Mouse (Mus musculus) midbrain, embryonic 10.5 days (tissue): ENCODE data around the gene Adamts17. TPM values are rescaled to one million over a fixed set of nuclear protein-coding genes. Genes with fewer than 3 reads are reported as not detected.

Experiments
- DNase-seq: peaks from one replicate; pipeline ENCODE4 v3.0.0-alpha.2; 2017; ENCODE audit warnings: low spot score
- H3K27ac ChIP-seq: fragments of 300-500 bp; sonication (generic); replicated peaks from 2 replicates; pipeline ENCODE4 v1.5.1; 2016; ENCODE audit warnings: mild to moderate bottlenecking
- H3K27me3 ChIP-seq: fragments of 300-500 bp; sonication (generic); 2 replicates; pipeline ENCODE4 v1.6.1; 2016; ENCODE audit warnings: low read depth, mild to moderate bottlenecking; ENCODE audit not compliant: poor library complexity, severe bottlenecking
- H3K36me3 ChIP-seq: fragments of 300-500 bp; sonication (generic); 2 replicates; pipeline ENCODE4 v1.6.1; 2016; ENCODE audit warnings: mild to moderate bottlenecking, moderate library complexity
- H3K4me1 ChIP-seq: fragments of 300-500 bp; sonication (generic); 2 replicates; pipeline ENCODE4 v1.6.1; 2016
- H3K4me3 ChIP-seq: fragments of 300-500 bp; sonication (generic); 2 replicates; pipeline ENCODE4 v1.5.1; 2016; ENCODE audit warnings: mild to moderate bottlenecking, moderate library complexity
- H3K9me3 ChIP-seq: fragments of 300-500 bp; sonication (generic); replicated peaks from 2 replicates; pipeline ENCODE4 v1.6.1; 2016; ENCODE audit warnings: mild to moderate bottlenecking
- WGBS: fragments of 180-500 bp; shearing (Covaris S2); methylation state at CpG from one replicate; pipeline ENCODE4 v1.1.7; 2016; 5-methylcytosine and 5-hydroxymethylcytosine counted together
- polyA plus RNA-seq: library from polyadenylated mRNA; unstranded; fragments of >200 nt; fragmentation: Nextera tagmentation; extraction: Ambion mirVana; gene quantifications from 2 replicates; pipeline ENCODE4 v1.2.1, GENCODE M21; 2016

Gene Adamts17
- polyA plus RNA-seq, 1 experiment from 2014 or later = 0.75 TPM

DNA sequence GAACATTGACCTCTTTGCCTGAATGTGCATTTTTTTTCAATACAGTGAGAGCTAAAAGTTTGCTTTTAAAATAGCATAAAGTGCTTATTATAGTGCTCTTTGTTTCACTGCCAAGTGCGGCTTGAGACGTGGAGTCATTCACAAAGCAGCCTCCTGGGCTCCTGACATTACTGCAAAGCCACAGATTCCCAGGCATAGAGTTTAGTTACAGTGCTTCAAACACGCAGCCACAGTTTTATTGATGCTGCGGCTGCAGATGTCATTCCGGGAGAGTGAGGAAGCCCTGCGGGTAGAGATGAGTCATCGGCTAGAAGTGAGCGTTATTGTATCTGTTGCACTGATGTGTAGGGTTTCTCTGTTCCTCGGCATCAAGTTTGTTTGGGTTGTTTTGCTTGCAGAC, 26.8 kb upstream of the Adamts17 start:
- no peaks in the 10 kb centered on the region for H3K27me3 ChIP-seq
- no peaks in the 10 kb centered on the region for H3K9me3 ChIP-seq
- no peaks in the 10 kb centered on the region for H3K36me3 ChIP-seq
- 89% methylated on average over 9 of the region's 9 CpGs for WGBS
- no peak overlapping the region for H3K4me3 ChIP-seq
- no peak for DNase-seq
- H3K4me1 ChIP-seq = no peaks in the 10 kb centered on the region
- no peak overlapping the region for H3K27ac ChIP-seq

DNA sequence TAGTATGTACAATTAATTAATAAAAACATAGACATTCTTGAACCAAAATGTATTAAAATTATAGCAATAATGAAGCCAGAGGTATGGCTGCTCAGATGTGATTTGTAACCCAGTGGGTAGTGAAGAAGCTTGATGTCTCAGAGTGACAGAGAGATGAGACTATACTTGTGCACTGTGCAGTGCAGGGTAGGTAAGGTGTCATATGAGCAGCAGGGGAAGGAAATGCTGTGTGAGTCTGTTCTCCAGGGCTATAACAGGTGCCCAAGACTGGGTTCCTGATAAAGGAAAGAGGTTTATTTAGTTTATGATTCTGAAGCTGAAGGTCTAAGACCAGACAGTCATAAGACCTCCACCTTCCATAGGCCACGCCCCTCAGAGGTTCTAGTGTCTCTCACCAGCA, 26.4 kb upstream of the Adamts17 start:
- 70% methylated on average over 1 of the region's 1 CpGs for WGBS
- Histone ChIP-seq H3K4me3 (no peak overlapping the region), H3K27me3 (no peaks in the 10 kb centered on the region), H3K36me3 (no peaks in the 10 kb centered on the region), H3K27ac (no peak overlapping the region), H3K9me3 (no peaks in the 10 kb centered on the region), H3K4me1 (no peaks in the 10 kb centered on the region)
- DNase-seq = no peak

DNA sequence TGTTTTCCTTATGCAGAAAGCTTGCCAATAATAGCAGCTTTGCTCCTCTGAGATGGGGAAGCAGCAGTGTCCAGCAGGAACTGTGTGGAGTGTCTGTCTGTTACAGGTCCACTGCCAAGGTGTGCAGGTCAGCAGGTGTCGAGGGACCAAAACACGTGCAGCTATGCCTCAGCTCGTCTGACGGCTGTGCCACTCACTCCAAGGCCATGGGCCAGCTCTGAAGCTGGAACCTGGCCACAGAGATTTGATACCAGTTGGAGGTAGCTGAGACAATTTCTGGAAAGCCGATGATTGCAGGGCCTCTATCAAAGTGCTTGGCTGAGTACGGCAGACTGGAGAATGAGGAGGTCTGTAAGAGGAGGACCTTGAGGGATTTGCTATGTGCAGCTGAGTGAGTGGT, 24.0 kb upstream of the Adamts17 start:
- no peak overlapping the region for H3K27ac ChIP-seq
- no peak overlapping the region for H3K4me3 ChIP-seq
- no peaks in the 10 kb centered on the region for H3K4me1 ChIP-seq
- H3K36me3 ChIP-seq = no peaks in the 10 kb centered on the region
- 90% methylated on average over 6 of the region's 6 CpGs for WGBS
- no peaks in the 10 kb centered on the region for H3K27me3 ChIP-seq
- DNase-seq = no peak
- no peaks in the 10 kb centered on the region for H3K9me3 ChIP-seq

DNA sequence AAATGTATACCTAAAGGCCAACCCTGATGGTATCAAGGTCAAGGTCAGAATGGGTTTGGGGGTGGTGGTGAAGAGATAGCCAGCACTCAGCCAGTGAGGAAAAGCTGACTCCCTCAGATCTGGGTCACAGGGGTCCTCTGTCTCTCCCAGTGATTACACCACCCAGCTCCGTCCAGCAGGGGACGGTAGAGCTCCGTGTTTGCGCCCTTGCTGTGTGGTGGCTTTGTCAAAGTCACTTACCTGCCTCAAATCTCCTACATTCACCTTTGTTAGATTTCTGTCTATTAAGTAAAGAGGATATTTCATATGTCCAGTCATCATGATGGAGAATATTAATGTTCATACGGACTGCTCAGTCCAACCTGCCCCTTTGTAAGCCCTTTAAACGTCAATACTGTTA, 19.5 kb upstream of the Adamts17 start:
- 27% methylated on average over 6 of the region's 6 CpGs for WGBS

DNA sequence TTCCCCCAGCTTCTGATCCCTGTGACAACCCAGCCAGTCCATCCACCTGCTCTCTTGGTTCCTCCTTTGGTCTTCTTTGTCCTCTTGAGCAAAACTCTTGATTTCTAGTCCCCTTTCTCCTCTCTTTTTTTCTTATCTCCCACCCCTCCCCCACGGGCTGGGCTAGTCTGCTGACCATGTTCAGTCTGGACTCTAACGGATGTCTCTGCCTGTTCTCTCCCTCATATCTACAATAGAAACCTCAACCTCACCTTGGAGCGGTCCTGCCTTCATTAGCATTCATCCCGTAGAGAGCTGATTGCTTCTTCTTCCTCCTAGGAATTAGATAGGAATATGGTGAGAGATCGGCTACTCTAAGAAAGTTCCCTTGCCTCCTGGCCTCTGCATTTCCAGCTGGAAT, 8.7 kb upstream of the Adamts17 start:
- no peaks in the 10 kb centered on the region for H3K4me1 ChIP-seq
- no peak overlapping the region for H3K4me3 ChIP-seq
- no peaks in the 10 kb centered on the region; the same call in 1 of the 2 replicates for H3K27me3 ChIP-seq
- H3K36me3 ChIP-seq = no peaks in the 10 kb centered on the region
- H3K27ac ChIP-seq = no peak overlapping the region
- WGBS = 83% methylated on average over 5 of the region's 5 CpGs
- no peaks in the 10 kb centered on the region for H3K9me3 ChIP-seq
- DNase-seq = no peak

More for the DNA sequence above, 19.5 kb upstream of the Adamts17 start:
- Histone ChIP-seq H3K36me3 (no peaks in the 10 kb centered on the region), H3K27ac (no peak overlapping the region), H3K4me3 (no peak overlapping the region), H3K4me1 (no peaks in the 10 kb centered on the region), H3K27me3 (no peaks in the 10 kb centered on the region), H3K9me3 (no peaks in the 10 kb centered on the region)
- peak; percentile 36 for DNase-seq

DNA sequence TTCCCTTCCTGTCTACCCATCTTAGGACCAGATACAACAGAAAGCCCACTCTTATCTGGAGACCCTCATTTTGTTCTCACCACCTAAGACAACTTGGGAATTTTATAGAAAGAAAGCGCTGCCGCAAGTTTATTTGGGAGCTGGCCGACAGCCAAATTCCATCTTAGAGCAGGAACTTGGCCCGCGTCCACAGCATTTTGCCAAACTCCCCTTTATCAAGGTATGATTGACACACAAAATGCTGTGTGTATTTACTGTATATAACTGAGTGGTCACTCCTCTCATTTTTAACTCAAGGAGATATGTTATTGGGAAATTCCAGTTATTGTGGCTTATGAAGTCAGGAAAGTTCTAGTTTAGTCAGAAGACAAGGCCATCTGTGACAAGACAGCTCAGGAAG, 8.2 kb upstream of the Adamts17 start:
- no peaks in the 10 kb centered on the region for H3K4me1 ChIP-seq
- no peak for DNase-seq
- H3K4me3 ChIP-seq = no peak overlapping the region
- no peaks in the 10 kb centered on the region for H3K9me3 ChIP-seq
- no peaks in the 10 kb centered on the region; the same call in 1 of the 2 replicates for H3K27me3 ChIP-seq
- WGBS = 95% methylated on average over 5 of the region's 5 CpGs
- H3K27ac ChIP-seq = no peak overlapping the region
- no peaks in the 10 kb centered on the region for H3K36me3 ChIP-seq

DNA sequence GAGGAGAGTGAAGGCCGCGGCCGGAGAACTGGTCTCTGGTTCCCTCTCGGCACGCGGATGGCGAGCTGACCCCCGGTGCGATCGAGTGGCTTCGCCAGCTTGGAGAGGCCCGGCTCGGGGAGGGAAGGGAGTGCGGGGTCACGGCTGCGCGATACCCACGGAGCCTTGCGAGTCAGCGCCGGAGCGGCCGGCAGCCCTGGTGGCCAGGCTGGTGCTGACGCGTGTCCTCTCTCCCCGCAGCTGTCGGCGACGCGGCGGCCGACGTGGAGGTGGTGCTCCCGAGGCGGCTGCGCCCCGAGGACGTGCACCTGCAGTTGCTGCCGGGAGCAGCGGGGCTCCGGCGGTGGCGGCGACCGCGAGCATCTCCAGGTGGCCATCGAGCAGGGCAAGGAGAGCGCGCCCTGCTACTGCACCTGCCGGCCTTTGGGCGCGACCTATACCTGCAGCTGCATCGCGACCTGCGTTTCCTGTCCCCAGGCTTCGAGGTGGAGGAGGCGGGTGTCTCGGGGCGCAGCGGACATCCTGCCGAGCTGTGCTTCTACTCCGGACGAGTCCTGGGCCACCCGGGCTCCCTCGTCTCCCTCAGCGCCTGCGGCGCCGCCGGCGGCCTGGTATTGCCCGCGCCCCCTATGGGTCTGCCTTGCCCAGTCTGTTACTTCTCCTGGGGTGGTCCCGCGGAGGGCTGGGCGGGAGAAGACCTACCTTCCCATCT, 629 bp downstream of the Adamts17 start:
- Histone ChIP-seq H3K4me3 (peak overlapping the region; percentile 65), H3K4me1 (peaks cover 20% of the 10 kb centered on the region), H3K27ac (peak overlapping the region; percentile 55; the same call in 1 of the 2 replicates), H3K27me3 (peaks cover 50% of the 10 kb centered on the region), H3K9me3 (no peaks in the 10 kb centered on the region), H3K36me3 (no peaks in the 10 kb centered on the region)
- WGBS = under 1% methylated on average over 74 of the region's 76 CpGs
- peak; percentile 55 for DNase-seq

DNA sequence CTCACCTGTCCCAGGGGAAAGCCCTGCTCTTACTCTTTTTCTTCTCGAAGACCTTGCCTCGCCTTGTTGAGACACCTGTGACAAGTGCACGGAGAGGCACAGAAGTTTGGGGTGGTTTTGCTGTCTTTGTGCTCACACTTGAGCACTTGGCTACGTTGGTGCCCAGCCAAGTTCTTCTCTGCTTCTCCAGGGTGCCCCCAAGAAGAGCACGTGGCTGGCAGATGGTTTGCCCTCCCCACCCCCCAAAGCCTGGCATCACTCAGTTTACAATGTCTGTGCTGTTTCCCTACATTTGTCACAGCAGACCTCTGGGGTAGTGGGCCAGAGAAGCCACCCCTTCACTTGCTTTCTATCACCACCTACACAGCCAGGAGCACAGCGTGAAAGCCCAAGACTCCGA, 1.6 kb downstream of the Adamts17 start:
- H3K9me3 ChIP-seq = no peaks in the 10 kb centered on the region
- H3K27me3 ChIP-seq = peaks cover 50% of the 10 kb centered on the region
- no peak for DNase-seq
- no peak overlapping the region for H3K4me3 ChIP-seq
- peaks cover 20% of the 10 kb centered on the region for H3K4me1 ChIP-seq
- H3K36me3 ChIP-seq = no peaks in the 10 kb centered on the region
- 82% methylated on average over 7 of the region's 7 CpGs for WGBS
- no peak overlapping the region for H3K27ac ChIP-seq

DNA sequence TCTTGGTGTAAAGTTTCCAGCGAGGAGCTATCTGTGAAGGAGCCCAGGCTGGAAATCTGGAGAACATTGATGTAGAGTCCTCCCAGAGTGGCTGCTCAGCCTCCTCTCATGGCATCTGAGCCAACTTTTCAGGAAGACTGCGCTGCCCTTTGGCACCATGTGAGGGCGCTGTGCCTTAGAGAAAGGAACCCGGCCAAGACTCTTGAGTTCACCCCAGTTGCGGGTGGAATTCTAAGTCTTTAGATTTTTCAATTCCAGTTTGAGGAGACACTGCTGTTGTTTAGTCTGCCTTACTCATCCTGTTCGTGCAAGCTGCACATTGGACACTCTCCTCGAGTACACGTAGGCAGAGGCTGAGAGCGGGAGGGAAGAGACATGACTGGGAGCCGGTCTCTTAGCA, 2.5 kb downstream of the Adamts17 start:
- Histone ChIP-seq H3K4me1 (peaks cover 20% of the 10 kb centered on the region), H3K27ac (no peak overlapping the region), H3K4me3 (no peak overlapping the region), H3K27me3 (peaks cover 49% of the 10 kb centered on the region), H3K36me3 (no peaks in the 10 kb centered on the region), H3K9me3 (no peaks in the 10 kb centered on the region)
- peak; percentile 54 for DNase-seq
- WGBS = 56% methylated on average over 10 of the region's 10 CpGs

DNA sequence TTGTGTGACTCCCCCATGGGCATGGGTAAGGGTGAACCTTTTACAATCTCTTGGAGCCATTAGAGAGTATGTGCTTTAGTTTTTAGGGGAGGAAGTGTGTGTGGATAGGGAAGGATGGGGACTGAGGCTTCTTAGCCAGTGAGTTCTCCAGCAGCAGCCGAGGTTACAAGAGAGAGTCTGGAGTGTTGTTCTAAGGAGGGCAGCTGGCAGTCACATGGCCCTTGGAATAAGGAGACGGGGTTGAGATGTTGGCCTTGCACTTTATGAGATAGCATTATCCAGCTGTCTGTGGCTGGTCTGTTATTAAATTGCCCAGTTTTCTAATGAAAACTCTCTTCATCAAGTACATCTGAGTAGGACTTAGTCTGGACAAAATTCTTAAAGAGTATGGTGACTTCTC, 4.3 kb downstream of the Adamts17 start:
- Histone ChIP-seq H3K27ac (no peak overlapping the region), H3K4me1 (peaks cover 20% of the 10 kb centered on the region), H3K9me3 (no peaks in the 10 kb centered on the region), H3K27me3 (peaks cover 32% of the 10 kb centered on the region), H3K36me3 (no peaks in the 10 kb centered on the region), H3K4me3 (no peak overlapping the region)
- no peak for DNase-seq
- 75% methylated on average over 2 of the region's 2 CpGs for WGBS

DNA sequence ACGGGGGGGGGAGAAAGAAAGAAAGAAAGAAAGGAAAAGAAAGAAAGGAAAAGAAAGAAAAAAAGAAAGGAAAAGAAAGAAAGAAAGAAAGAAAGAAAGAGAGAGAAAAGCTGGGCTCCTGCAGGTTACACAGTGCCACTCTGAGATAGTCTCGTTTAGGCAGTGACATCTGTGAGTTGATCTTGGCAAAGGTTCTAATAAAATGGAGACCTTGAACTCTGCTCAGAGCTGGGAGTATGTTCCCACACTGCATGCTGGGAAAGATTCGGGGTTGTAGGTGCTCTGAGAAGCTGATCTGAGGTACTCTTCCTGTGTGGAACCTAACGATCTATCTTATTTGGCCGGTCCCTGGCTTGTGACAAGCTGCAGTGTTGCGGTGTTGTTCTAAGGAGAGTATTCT, 7.0 kb downstream of the Adamts17 start:
- Histone ChIP-seq H3K9me3 (no peaks in the 10 kb centered on the region), H3K4me1 (0 out of 2 replicates have a peak, but pooled peaks cover 5% of the 10 kb centered on the region), H3K36me3 (no peaks in the 10 kb centered on the region), H3K27ac (no peak overlapping the region), H3K27me3 (peaks cover 14% of the 10 kb centered on the region), H3K4me3 (no peak overlapping the region)
- WGBS = 87% methylated on average over 6 of the region's 6 CpGs
- no peak for DNase-seq

DNA sequence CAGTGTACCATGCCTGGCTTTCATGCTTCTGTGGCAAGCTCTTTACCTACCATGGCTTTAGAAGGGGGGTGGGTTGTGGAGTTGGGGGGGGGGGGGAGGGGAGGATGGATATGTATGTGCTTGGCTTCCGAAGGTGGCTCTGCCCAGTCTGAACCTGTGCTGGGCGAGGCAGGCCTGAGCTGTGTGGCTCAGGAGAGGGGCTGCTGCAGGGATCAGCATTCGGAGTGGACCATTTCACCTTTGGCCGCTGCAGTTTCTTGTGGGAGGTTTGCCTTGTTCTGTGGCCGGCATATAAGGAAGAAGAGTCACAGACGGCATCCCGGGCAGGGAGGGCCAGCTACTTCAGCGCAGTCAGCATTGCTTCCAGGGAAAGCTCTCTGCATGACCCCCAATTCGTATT, 7.8 kb downstream of the Adamts17 start:
- Histone ChIP-seq H3K9me3 (no peaks in the 10 kb centered on the region), H3K27me3 (peaks cover 6% of the 10 kb centered on the region; the same call in 1 of the 2 replicates), H3K4me3 (no peak overlapping the region), H3K36me3 (no peaks in the 10 kb centered on the region), H3K27ac (no peak overlapping the region), H3K4me1 (0 out of 2 replicates have a peak, but pooled peaks cover 5% of the 10 kb centered on the region)
- DNase-seq = no peak
- WGBS = 93% methylated on average over 9 of the region's 9 CpGs

DNA sequence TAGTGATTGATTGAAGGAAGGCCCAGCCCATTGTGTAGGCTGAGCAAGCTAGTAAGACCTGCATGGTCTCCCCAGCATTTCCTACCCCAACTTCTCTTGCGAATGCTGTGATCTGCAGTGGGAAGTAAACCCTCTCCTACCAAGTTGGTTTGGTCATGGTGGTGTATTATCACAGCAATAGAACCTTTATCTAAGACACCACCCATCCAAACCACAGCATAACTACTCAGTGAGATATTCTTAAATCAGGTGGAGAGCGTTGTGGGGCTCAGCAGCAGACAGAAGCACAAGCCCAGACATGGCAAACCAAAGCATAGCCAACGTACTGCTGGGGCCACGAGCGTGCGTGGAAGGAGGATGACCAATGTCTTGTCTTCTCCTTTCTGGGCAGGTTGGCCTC, 9.8 kb downstream of the Adamts17 start:
- no peak for DNase-seq
- Histone ChIP-seq H3K27ac (no peak overlapping the region), H3K4me1 (peaks cover 6% of the 10 kb centered on the region; the same call in 1 of the 2 replicates), H3K4me3 (no peak overlapping the region), H3K27me3 (no peaks in the 10 kb centered on the region), H3K36me3 (no peaks in the 10 kb centered on the region), H3K9me3 (no peaks in the 10 kb centered on the region)
- 89% methylated on average over 6 of the region's 6 CpGs for WGBS
